Mouse (Mus musculus): ENCODE measurements around the gene Ercc1.

Gene Ercc1

DNA sequence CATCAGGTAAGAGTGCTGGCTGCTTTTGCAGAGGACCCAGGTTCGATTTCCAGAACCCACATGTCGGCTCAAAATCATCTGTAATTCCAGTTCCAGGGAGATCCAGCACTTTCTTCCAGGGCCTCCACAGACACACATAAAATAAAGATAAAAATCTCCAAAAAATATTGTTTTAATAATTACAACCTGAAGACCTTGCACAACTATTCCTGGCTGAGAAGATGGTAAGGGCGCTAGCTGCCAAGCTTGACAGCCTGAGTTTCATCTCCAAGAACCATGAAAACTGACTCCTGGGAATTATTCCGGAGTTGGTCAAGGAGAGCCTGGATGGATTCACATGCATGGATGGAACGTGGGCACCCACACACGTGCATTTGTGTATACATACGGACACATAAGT is 59.9 kb downstream of the Ercc1 start, which contains the start of gene Ckm:
Gene Ckm, plus strand, starts transcription at position 301 of the 400 bp plus-strand sequence.
- in situ Hi-C loops (cut with MboI, MseI), result loop anchor here in 1 of 2 experiments (10.0 kb wide), 1 partner anchor 530 kb away; no protein-coding TSS in a partner anchor

DNA sequence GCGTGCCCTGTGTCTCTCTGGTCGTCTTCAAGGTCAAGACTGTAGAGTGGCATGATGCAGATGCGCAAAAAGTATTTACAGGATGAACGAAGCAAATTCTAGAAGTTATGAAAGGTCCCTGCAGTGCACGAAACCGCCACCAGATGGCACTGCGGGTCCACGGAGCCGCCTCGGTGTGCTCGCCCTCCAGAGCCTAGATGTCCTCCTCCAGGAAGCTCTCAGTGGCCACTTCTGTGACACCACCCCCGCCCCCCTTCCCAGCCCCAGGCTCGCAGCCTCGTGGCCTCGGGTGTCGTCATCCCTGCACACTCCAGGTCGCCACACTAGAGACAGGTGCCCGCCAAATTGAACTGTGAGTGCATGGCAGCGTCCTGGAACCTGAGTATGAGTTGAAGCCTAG is 60.8 kb downstream of the Ercc1 start:
- in situ Hi-C loops (cut with MboI, MseI), result loop anchor here in 1 of 2 experiments (10.0 kb wide), 1 partner anchor 529 kb away; no protein-coding TSS in a partner anchor

Measured in T-helper 17 cell (primary cell).